Mouse (Mus musculus): Measurements from ENCODE around the gene Psmf1. TPM values are rescaled to one million over a fixed set of nuclear protein-coding genes. Genes with fewer than 3 reads are reported as not detected.

Psmf1 gene
- polyA plus RNA-seq, 1 experiment from 2014 or later, result 66.6 TPM

GRCm38 (mm10) chr2:151751330-151751729 lies 7.3 kb upstream of the Psmf1 start:
- H3K27ac ChIP-seq, result no peak overlapping the region
- H3K36me3 ChIP-seq (replicated peaks), result no peaks in the 10 kb centered on the region
- H3K9ac ChIP-seq, result no peak overlapping the region
- H3K4me1 ChIP-seq, result peaks cover 2% of the 10 kb centered on the region; the same call in 1 of the 2 replicates
- WGBS, result 74% methylated on average over 5 of the region's 5 CpGs
- H3K4me2 ChIP-seq, result no peak overlapping the region
- no peak for ATAC-seq (replicated peaks)
- no peaks in the 10 kb centered on the region for H3K9me3 ChIP-seq
- H3K27me3 ChIP-seq (replicated peaks), result 0 out of 2 replicates have a peak, but pooled peaks cover 6% of the 10 kb centered on the region
- H3K4me3 ChIP-seq, result no peak overlapping the region

- Histone ChIP-seq H3K4me3 (peak overlapping the region; percentile 4; the same call in 1 of the 2 replicates), H3K9ac (no peak overlapping the region; the same call in 1 of the 2 replicates), H3K27ac (no peak overlapping the region), H3K27me3 (replicated peaks) (peaks cover 10% of the 10 kb centered on the region; the same call in 1 of the 2 replicates), H3K4me1 (peaks cover 2% of the 10 kb centered on the region; the same call in 1 of the 2 replicates), H3K4me2 (peak overlapping the region; percentile 17; the same call in 1 of the 2 replicates), H3K36me3 (replicated peaks) (no peaks in the 10 kb centered on the region), H3K9me3 (no peaks in the 10 kb centered on the region)
- ATAC-seq (replicated peaks), result peak; percentile 88
- 27% methylated on average over 19 of the region's 19 CpGs for WGBS
These were observed 4.1 kb upstream of the Psmf1 start for GRCm38 (mm10) chr2:151747847-151748705.

GRCm38 (mm10) chr2:151742850-151743679 lies 921 bp downstream of the Psmf1 start:
- H3K9me3 ChIP-seq, result no peaks in the 10 kb centered on the region
- H3K27ac ChIP-seq, result no peak overlapping the region
- no peak overlapping the region for H3K4me2 ChIP-seq
- no peak for ATAC-seq (replicated peaks)
- H3K36me3 ChIP-seq (replicated peaks), result no peaks in the 10 kb centered on the region
- H3K9ac ChIP-seq, result no peak overlapping the region
- peaks cover 10% of the 10 kb centered on the region; the same call in 1 of the 2 replicates for H3K27me3 ChIP-seq (replicated peaks)
- 65% methylated on average over 6 of the region's 6 CpGs for WGBS
- H3K4me3 ChIP-seq, result no peak overlapping the region
- peaks cover 28% of the 10 kb centered on the region for H3K4me1 ChIP-seq

- Histone ChIP-seq H3K4me3 (no peak overlapping the region), H3K4me2 (no peak overlapping the region), H3K4me1 (peaks cover 28% of the 10 kb centered on the region), H3K9me3 (no peaks in the 10 kb centered on the region), H3K9ac (no peak overlapping the region), H3K27ac (no peak overlapping the region), H3K36me3 (replicated peaks) (no peaks in the 10 kb centered on the region), H3K27me3 (replicated peaks) (peaks cover 5% of the 10 kb centered on the region; the same call in 1 of the 2 replicates)
- no peak for ATAC-seq (replicated peaks)
- WGBS, result 97% methylated on average over 1 of the region's 1 CpGs
These were observed 1.9 kb downstream of the Psmf1 start for GRCm38 (mm10) chr2:151742084-151742483.

GRCm38 (mm10) chr2:151740741-151741526 lies 3.1 kb downstream of the Psmf1 start:
- under 1% methylated on average over 61 of the region's 61 CpGs for WGBS
- no peaks in the 10 kb centered on the region for H3K9me3 ChIP-seq
- peak overlapping the region; percentile 64 for H3K4me3 ChIP-seq
- peak; percentile 95 for ATAC-seq (replicated peaks)
- no peaks in the 10 kb centered on the region for H3K36me3 ChIP-seq (replicated peaks)
- H3K4me2 ChIP-seq, result peak overlapping the region; percentile 78
- peak overlapping the region; percentile 74 for H3K9ac ChIP-seq
- H3K27ac ChIP-seq, result peak overlapping the region; percentile 75
- 0 out of 2 replicates have a peak, but pooled peaks cover 4% of the 10 kb centered on the region for H3K27me3 ChIP-seq (replicated peaks)
- peaks cover 28% of the 10 kb centered on the region for H3K4me1 ChIP-seq

GRCm38 (mm10) chr2:151739505-151739904 lies 4.5 kb downstream of the Psmf1 start:
- Histone ChIP-seq H3K4me3 (peak overlapping the region; percentile 64), H3K36me3 (replicated peaks) (peaks cover 5% of the 10 kb centered on the region; the same call in 1 of the 2 replicates), H3K4me1 (peaks cover 28% of the 10 kb centered on the region), H3K27me3 (replicated peaks) (0 out of 2 replicates have a peak, but pooled peaks cover 4% of the 10 kb centered on the region), H3K27ac (no peak overlapping the region), H3K9me3 (no peaks in the 10 kb centered on the region), H3K4me2 (peak overlapping the region; percentile 78), H3K9ac (no peak overlapping the region)
- no peak for ATAC-seq (replicated peaks)
- 94% methylated on average over 7 of the region's 7 CpGs for WGBS

- Histone ChIP-seq H3K36me3 (replicated peaks) (peaks cover 8% of the 10 kb centered on the region; the same call in 1 of the 2 replicates), H3K27ac (no peak overlapping the region), H3K4me1 (peaks cover 28% of the 10 kb centered on the region), H3K4me2 (no peak overlapping the region), H3K9ac (no peak overlapping the region), H3K9me3 (no peaks in the 10 kb centered on the region), H3K4me3 (peak overlapping the region; percentile 64; the same call in 1 of the 2 replicates), H3K27me3 (replicated peaks) (0 out of 2 replicates have a peak, but pooled peaks cover 4% of the 10 kb centered on the region)
- ATAC-seq (replicated peaks), result no peak
- WGBS, result 95% methylated on average over 3 of the region's 3 CpGs
These were observed 4.9 kb downstream of the Psmf1 start for GRCm38 (mm10) chr2:151739081-151739480.

- Histone ChIP-seq H3K4me3 (no peak overlapping the region), H3K27ac (no peak overlapping the region), H3K36me3 (replicated peaks) (peaks cover 13% of the 10 kb centered on the region; the same call in 1 of the 2 replicates), H3K4me2 (no peak overlapping the region), H3K27me3 (replicated peaks) (no peaks in the 10 kb centered on the region), H3K9me3 (no peaks in the 10 kb centered on the region), H3K4me1 (peaks cover 28% of the 10 kb centered on the region), H3K9ac (no peak overlapping the region)
- WGBS, result 88% methylated on average over 4 of the region's 4 CpGs
- ATAC-seq (replicated peaks), result no peak
These were observed 5.5 kb downstream of the Psmf1 start for GRCm38 (mm10) chr2:151738460-151738859.

- H3K4me1 ChIP-seq, result peaks cover 21% of the 10 kb centered on the region
- WGBS, result 98% methylated on average over 6 of the region's 6 CpGs
- no peak overlapping the region for H3K27ac ChIP-seq
- H3K36me3 ChIP-seq (replicated peaks), result peaks cover 22% of the 10 kb centered on the region
- no peaks in the 10 kb centered on the region for H3K9me3 ChIP-seq
- no peak overlapping the region for H3K4me2 ChIP-seq
- ATAC-seq (replicated peaks), result no peak
- no peak overlapping the region for H3K4me3 ChIP-seq
- H3K9ac ChIP-seq, result no peak overlapping the region
- no peaks in the 10 kb centered on the region for H3K27me3 ChIP-seq (replicated peaks)
These were observed 8.6 kb downstream of the Psmf1 start for GRCm38 (mm10) chr2:151735422-151735821.

GRCm38 (mm10) chr2:151733151-151733865 lies 10.7 kb downstream of the Psmf1 start:
- Histone ChIP-seq H3K9ac (no peak overlapping the region), H3K4me3 (no peak overlapping the region), H3K9me3 (no peaks in the 10 kb centered on the region), H3K4me1 (no peaks in the 10 kb centered on the region), H3K4me2 (no peak overlapping the region), H3K36me3 (replicated peaks) (peaks cover 41% of the 10 kb centered on the region), H3K27me3 (replicated peaks) (no peaks in the 10 kb centered on the region), H3K27ac (no peak overlapping the region)
- 90% methylated on average over 8 of the region's 8 CpGs for WGBS
- ATAC-seq (replicated peaks), result no peak

GRCm38 (mm10) chr2:151724094-151724493 lies 19.9 kb downstream of the Psmf1 start:
- Histone ChIP-seq H3K4me2 (no peak overlapping the region), H3K4me1 (no peaks in the 10 kb centered on the region), H3K27me3 (replicated peaks) (no peaks in the 10 kb centered on the region), H3K4me3 (no peak overlapping the region), H3K9ac (no peak overlapping the region), H3K27ac (no peak overlapping the region), H3K36me3 (replicated peaks) (peaks cover 63% of the 10 kb centered on the region), H3K9me3 (no peaks in the 10 kb centered on the region)
- ATAC-seq (replicated peaks), result no peak
- 92% methylated on average over 2 of the region's 2 CpGs for WGBS

Data from midbrain, embryonic 15.5 days (tissue).